Mouse (Mus musculus): Measurements from ENCODE around the gene Luc7l. TPM values are rescaled to one million over a fixed set of nuclear protein-coding genes. Genes with fewer than 3 reads are reported as not detected.
"Not testable (repeated sequence)": the region's sequence is repeated elsewhere in the genome, so short reads cannot be mapped to it uniquely, and the experiment has no call there.

The Luc7l gene
- total RNA-seq, 2 experiments from 2014 or later, result 80.8 to 85.2 TPM

DNA sequence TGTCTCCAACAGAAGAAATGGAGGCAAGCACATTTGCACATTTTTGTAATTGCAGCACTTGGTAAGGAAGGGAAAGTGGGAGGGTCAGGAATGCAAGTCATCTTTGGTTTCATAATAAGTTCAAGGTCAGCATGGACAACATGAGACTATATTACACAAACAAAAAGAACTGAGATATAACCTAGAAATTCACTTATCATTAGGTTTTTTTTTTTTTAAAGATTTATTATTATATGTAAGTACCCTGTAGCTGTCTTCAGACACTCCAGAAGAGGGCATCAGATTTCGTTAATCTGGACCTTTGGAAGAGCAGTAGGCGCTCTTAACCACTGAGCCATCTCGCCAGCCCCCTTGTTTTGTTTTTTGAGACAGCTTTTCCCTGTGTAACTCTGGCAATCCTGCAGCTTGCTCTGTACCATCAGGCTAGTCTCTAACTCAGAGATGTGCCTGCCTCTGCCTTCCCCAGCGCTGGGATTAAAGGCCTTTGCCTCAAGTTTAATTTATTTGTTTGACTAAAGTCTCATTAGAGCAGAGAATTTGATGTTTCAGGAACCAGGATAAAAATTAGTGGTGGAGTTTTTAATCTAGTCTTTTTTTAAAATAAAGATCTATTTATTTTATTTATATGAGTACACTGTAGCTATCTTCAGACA, 684 bp upstream of the Luc7l start:
- DNase-seq (ENCODE audit: low spot score in 2 of 2), result no peak

GRCm38 (mm10) chr17:26253399-26253798, 703 bp downstream of the Luc7l start:
- no peak for DNase-seq (ENCODE audit: low spot score in 2 of 2)

DNA sequence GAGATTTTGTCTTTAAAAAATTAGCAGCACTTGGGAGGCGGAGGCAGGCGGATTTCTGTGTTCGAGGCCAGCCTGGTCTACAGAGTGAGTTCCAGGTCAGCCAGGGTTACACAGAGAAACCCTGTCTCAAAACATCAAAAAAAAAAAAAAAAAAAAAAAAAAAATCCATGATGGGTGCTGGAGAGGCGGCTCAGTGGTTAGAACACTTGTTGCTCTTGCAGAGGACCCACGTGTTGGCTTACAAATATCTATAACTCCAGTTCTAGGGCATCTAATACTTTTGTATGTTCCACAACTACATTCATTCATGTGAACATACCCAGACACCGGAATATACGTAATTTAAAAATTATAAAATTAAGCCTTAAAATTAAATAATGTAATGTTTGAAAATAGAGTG, 2.6 kb downstream of the Luc7l start:
- no peak for DNase-seq (ENCODE audit: low spot score in 2 of 2)

DNA sequence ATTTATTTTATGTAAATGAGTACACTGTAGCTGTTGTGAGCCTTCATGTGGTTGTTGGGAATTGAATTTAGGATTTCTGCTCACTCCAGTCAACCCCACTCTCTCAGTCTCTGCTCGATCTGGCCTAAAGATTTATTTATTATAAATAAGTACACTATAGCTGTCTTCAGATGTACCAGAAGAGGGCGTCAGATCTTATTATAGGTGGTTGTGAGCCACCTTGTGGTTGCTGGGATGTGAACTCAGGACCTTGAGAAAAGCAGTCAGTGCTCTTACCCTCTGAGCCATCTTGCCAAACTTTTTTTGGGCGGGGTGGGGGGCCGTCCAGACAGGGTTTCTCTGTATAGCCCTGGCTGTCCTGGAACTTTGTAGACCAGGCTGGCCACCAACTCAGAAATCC, 9.1 kb downstream of the Luc7l start:
- no peak for DNase-seq (ENCODE audit: low spot score in 2 of 2)

- DNase-seq (ENCODE audit: low spot score in 2 of 2), result no peak
These were observed 9.7 kb downstream of the Luc7l start for GRCm38 (mm10) chr17:26262384-26262783.

- no peak for DNase-seq (ENCODE audit: low spot score in 2 of 2)
These were observed 16.2 kb downstream of the Luc7l start for GRCm38 (mm10) chr17:26268851-26269250.

GRCm38 (mm10) chr17:26269577-26269976, 16.9 kb downstream of the Luc7l start:
- DNase-seq (ENCODE audit: low spot score in 2 of 2), result not testable (repeated sequence)

GRCm38 (mm10) chr17:26272586-26272985, 19.9 kb downstream of the Luc7l start:
- DNase-seq (ENCODE audit: low spot score in 2 of 2), result no peak

- DNase-seq (ENCODE audit: low spot score in 2 of 2), result no peak
These were observed 23.2 kb downstream of the Luc7l start for GRCm38 (mm10) chr17:26275933-26276332.

DNA sequence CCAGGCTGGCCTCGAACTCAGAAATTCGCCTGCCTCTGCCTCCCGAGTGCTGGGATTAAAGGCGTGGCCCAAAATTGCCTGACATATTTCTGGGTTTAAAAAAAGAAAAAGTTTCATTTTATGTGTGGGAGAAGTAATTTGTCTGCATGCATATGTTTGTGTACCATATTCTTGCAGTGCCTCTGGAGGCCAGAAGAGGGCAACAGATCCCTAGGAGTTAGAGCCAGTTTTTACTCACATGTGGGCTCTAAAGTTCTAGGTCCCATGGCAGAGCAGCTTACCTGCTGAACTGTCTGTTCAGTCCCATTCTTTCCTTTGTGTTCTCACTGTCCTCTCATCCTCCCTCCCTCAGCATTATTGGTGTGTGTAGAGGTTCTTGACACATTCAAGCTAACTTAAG, 24.0 kb downstream of the Luc7l start:
- no peak for DNase-seq (ENCODE audit: low spot score in 2 of 2)

- no peak for DNase-seq (ENCODE audit: low spot score in 2 of 2)
These were observed 33.7 kb downstream of the Luc7l start for GRCm38 (mm10) chr17:26286199-26286955.

- no peak for DNase-seq (ENCODE audit: low spot score in 2 of 2)
These were observed 36.8 kb downstream of the Luc7l start for GRCm38 (mm10) chr17:26289475-26289874.

DNA sequence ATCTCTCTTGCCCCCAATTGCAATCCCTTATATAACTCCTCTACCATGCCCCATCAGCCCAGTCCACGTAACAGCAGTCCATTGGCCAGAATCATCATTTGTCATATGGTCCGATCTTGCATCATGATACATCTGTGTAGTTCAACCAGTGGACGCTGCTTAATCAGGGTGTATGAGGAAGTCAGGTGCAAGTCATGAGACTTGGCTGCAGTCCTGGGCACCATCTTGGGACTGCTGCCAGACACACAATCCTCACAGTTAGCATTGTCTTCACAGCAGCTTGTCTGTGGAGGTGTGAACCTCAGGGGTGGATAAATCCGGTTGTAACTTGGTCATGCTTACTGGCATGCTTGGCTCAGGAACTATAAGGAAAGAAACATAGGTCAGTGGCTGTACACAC, 45.6 kb downstream of the Luc7l start:
- not testable (repeated sequence) for DNase-seq (ENCODE audit: low spot score in 2 of 2)

DNA sequence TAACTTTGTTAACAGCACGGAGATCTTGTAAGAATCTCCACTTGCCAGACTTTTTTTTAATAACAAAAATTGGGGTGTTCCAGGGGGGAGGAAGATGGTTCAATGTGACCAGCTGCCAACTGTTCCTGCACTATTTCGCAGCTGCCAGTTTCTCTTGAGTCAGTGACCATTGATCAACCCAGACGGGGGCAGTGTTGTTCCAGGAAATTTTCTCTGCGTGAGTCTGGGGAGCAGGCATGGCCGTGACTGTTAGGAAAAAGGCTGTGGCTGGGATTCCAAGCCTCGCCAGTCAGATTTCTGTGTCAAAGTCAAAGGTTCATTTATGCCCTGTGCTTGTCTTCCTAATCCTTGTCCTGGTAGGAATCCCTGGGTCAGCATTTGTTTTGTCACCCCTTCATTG, 61.6 kb downstream of the Luc7l start:
- peak; percentile 35 to 63 for DNase-seq (ENCODE audit: low spot score in 2 of 2)

GRCm38 (mm10) chr17:26315474-26315873, 62.8 kb downstream of the Luc7l start:
- DNase-seq (ENCODE audit: low spot score in 2 of 2), result no peak

DNA sequence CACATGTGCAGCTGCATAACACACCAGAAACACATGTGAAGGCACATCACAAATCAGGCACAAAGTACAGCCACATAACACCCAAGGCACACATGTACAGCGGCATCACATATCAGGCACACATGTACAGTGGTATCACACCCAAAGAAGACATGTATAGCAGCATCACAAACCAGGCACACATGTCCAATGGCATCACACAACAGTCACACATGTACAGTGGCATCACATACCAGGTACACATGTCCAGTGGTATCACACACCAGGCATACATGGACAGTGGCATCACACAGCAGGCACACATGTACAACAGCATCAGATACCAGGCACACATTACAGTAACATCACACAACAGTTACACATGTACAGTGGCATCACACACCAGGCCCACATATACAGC, 65.7 kb downstream of the Luc7l start:
- no peak for DNase-seq (ENCODE audit: low spot score in 2 of 2)

Other genes starting within 250 kb of the Luc7l start
- gene Rab11fip3, start 183.3 kb upstream of the Luc7l start, total RNA-seq (2021), result 10 to 100 TPM; 17.8 to 28.5 TPM
- 10 to 100 TPM; 22.7 to 33.3 TPM for gene Decr2, start 162.6 kb upstream of the Luc7l start, total RNA-seq (2021)
- gene Nme4, start 157.3 kb upstream of the Luc7l start, total RNA-seq (2021), result 10 to 100 TPM; 13.4 to 14.7 TPM
- gene Tmem8, start 139.6 kb upstream of the Luc7l start, total RNA-seq (2021), result 10 to 100 TPM in 1 of 2 experiments, 1 to 10 TPM in 1; 7.4 to 12.2 TPM
- 10 to 100 TPM; 78.4 to 91.8 TPM for gene Mrpl28, start 129.4 kb upstream of the Luc7l start, total RNA-seq (2021)
- 10 to 100 TPM; 51.7 to 57.2 TPM for gene Axin1, start 114.2 kb upstream of the Luc7l start, total RNA-seq (2021)
- gene Pdia2, start 53.8 kb upstream of the Luc7l start, total RNA-seq (2021), result 10 to 100 TPM in 1 of 2 experiments, 1 to 10 TPM in 1; 2.5 to 43.9 TPM
- 10 to 100 TPM; 40.7 to 47.8 TPM for gene Rgs11, start 49.9 kb upstream of the Luc7l start, total RNA-seq (2021)
- gene Arhgdig, start 45.1 kb upstream of the Luc7l start, total RNA-seq (2021), result 10 to 100 TPM; 14.8 to 31.9 TPM
- gene Fam234a, start 8.7 kb upstream of the Luc7l start, total RNA-seq (2021), result 10 to 100 TPM; 90.2 to 99.6 TPM
- gene Neurl1b, start 161.9 kb downstream of the Luc7l start, total RNA-seq (2021), result 10 to 100 TPM; 55.6 to 57.4 TPM